Mouse (Mus musculus) cerebellum, adult 2 months (tissue): ENCODE results near the gene Rbak.

Experiments
- CTCF ChIP-seq: fragments of 200-500 bp; IDR thresholded peaks from 2 replicates; pipeline ENCODE4 v1.5.1; 2011; ENCODE audit warnings: low read depth, mild to moderate bottlenecking, control low read depth, low read length, moderate library complexity, borderline replicate concordance; ENCODE audit not compliant: insufficient read depth
- POLR2A ChIP-seq: fragments of 200-500 bp; IDR thresholded peaks from 2 replicates; pipeline ENCODE4 v1.6.1; 2011; ENCODE audit warnings: low read length, control low read depth, borderline replicate concordance; ENCODE audit not compliant: insufficient read depth

GRCm38 (mm10) chr5:143124805-143125378 is 55.7 kb downstream of the Rbak start:
- TF ChIP-seq POLR2A (no peak), CTCF (no peak)
